Comparison of ENCODE assay signal across 8 mouse cellular contexts in genomic region chr7:4500892-4501471, GRCm38 (mm10). TPM values are rescaled to one million over a fixed set of nuclear protein-coding genes. Genes with fewer than 3 reads are reported as not detected.
A peak's percentile ranks its signal among the peaks of the same experiment; 100 is the strongest.
DNase-seq lines count a peak whose midpoint lies in the region; ATAC-seq and TF ChIP-seq lines count a peak whose summit lies in the region.

No protein-coding gene starts in this region.

- TF ChIP-seq CTCF in cerebellum, adult 2 months (IDR thresholded peaks at IDR 0.05; ENCODE audit: borderline replicate concordance, insufficient read depth, low read depth, low read length), result no peak

- H3K27ac ChIP-seq in cerebellum, adult 2 months (ENCODE audit: insufficient read depth, low read length), result peak overlapping the region; percentile 6; the same call in 1 of the 2 replicates
- peak overlapping the region; percentile 88 for H3K27ac ChIP-seq in limb, embryonic 15.5 days
- H3K27ac ChIP-seq in midbrain, embryonic 15.5 days, result peak overlapping the region; percentile 90

- peak; percentile 31 for DNase-seq in embryo, embryonic 10.5 days (ENCODE audit: low spot score)
- DNase-seq in embryo, embryonic 11 days, result no peak
- DNase-seq in cerebellum, adult 2 months, result peak; percentile 68 to 73
- DNase-seq in frontal cortex, postnatal 10 days (ENCODE audit: low spot score in 2 of 2), result peak; percentile 43 to 61
- peak; percentile 31 for DNase-seq in kidney, adult 11 months
- peak; percentile 66 to 84 for DNase-seq in spleen, postnatal 4 days (ENCODE audit: low spot score in 2 of 2)

- peaks cover 16% of the 10 kb centered on the region; the same call in 1 of the 2 replicates for H3K36me3 ChIP-seq in limb, embryonic 15.5 days
- H3K36me3 ChIP-seq in midbrain, embryonic 15.5 days (replicated peaks), result no peaks in the 10 kb centered on the region

- H3K4me2 ChIP-seq in limb, embryonic 15.5 days, result peak overlapping the region; percentile 67
- peak overlapping the region; percentile 64 for H3K4me2 ChIP-seq in midbrain, embryonic 15.5 days

- under 1% methylated on average over 51 of the region's 52 CpGs for WGBS in cerebellum, adult 2 months
- WGBS in limb, embryonic 15.5 days, result under 1% methylated on average over 51 of the region's 52 CpGs
- 1% methylated on average over 38 of the region's 52 CpGs for WGBS in midbrain, embryonic 15.5 days

- H3K4me1 ChIP-seq in cerebellum, adult 2 months (ENCODE audit: control insufficient read depth, insufficient read depth, low read length), result peaks cover 14% of the 10 kb centered on the region
- peaks cover 29% of the 10 kb centered on the region for H3K4me1 ChIP-seq in limb, embryonic 15.5 days
- peaks cover 44% of the 10 kb centered on the region for H3K4me1 ChIP-seq in midbrain, embryonic 15.5 days

- no peaks in the 10 kb centered on the region for H3K9me3 ChIP-seq in limb, embryonic 15.5 days
- no peaks in the 10 kb centered on the region for H3K9me3 ChIP-seq in midbrain, embryonic 15.5 days

- H3K4me3 ChIP-seq in cerebellum, adult 2 months (replicated peaks; ENCODE audit: insufficient read depth, low read depth, low read length), result peak overlapping the region; percentile 99
- peak overlapping the region; percentile 88 for H3K4me3 ChIP-seq in limb, embryonic 15.5 days
- H3K4me3 ChIP-seq in midbrain, embryonic 15.5 days, result peak overlapping the region; percentile 80

- TF ChIP-seq POLR2A in cerebellum, adult 2 months (IDR thresholded peaks at IDR 0.05; ENCODE audit: borderline replicate concordance, insufficient read depth, low read length), result no peak

- ATAC-seq in limb, embryonic 15.5 days (ENCODE audit: insufficient number of reproducible peaks, low FRiP score, low TSS enrichment, low read depth), result 0 out of 2 replicates have a peak, but pooled peaks have one; percentile 12
- peak; percentile 70 for ATAC-seq in midbrain, embryonic 15.5 days (replicated peaks)

- H3K27me3 ChIP-seq in cerebellum, adult 2 months (ENCODE audit: control insufficient read depth, insufficient read depth, low read length), result no peaks in the 10 kb centered on the region
- no peaks in the 10 kb centered on the region for H3K27me3 ChIP-seq in limb, embryonic 15.5 days
- no peaks in the 10 kb centered on the region for H3K27me3 ChIP-seq in midbrain, embryonic 15.5 days (replicated peaks)

- H3K9ac ChIP-seq in limb, embryonic 15.5 days, result peak overlapping the region; percentile 86
- peak overlapping the region; percentile 83 for H3K9ac ChIP-seq in midbrain, embryonic 15.5 days

RNA-seq across cellular contexts. Expression of gene Ppp1r12c, which starts 0.5 kb away (rescaled TPM):
- 111 and 120 TPM in 2 replicates for polyA plus RNA-seq in cerebellum, adult 2 months (2012; rRNA removed)
- 35.9 and 46.8 TPM in 2 replicates for polyA plus RNA-seq in limb, embryonic 15.5 days (2015; fragmentation: Nextera tagmentation; extraction: Ambion mirVana)
- polyA plus RNA-seq in midbrain, embryonic 15.5 days (2015; fragmentation: Nextera tagmentation; extraction: Ambion mirVana), result 50.3 and 51.3 TPM in 2 replicates

RNA-seq across cellular contexts. Expression of gene Tnnt1, which starts 15.2 kb away (rescaled TPM):
- 2.9 and 6.7 TPM in 2 replicates for polyA plus RNA-seq in cerebellum, adult 2 months (2012; rRNA removed)
- polyA plus RNA-seq in limb, embryonic 15.5 days (2015; fragmentation: Nextera tagmentation; extraction: Ambion mirVana), result 229 and 541 TPM in 2 replicates
- 4.1 and 4.3 TPM in 2 replicates for polyA plus RNA-seq in midbrain, embryonic 15.5 days (2015; fragmentation: Nextera tagmentation; extraction: Ambion mirVana)

RNA-seq across cellular contexts. Expression of gene Tnni3, which starts 23.0 kb away (rescaled TPM):
- 5.4 and 9.5 TPM in 2 replicates for polyA plus RNA-seq in cerebellum, adult 2 months (2012; rRNA removed)
- 4.7 and 5.2 TPM in 2 replicates for polyA plus RNA-seq in limb, embryonic 15.5 days (2015; fragmentation: Nextera tagmentation; extraction: Ambion mirVana)
- polyA plus RNA-seq in midbrain, embryonic 15.5 days (2015; fragmentation: Nextera tagmentation; extraction: Ambion mirVana), result 1.4 and 3.5 TPM in 2 replicates

RNA-seq across cellular contexts. Expression of gene Dnaaf3, which starts 31.3 kb away (rescaled TPM):
- polyA plus RNA-seq in cerebellum, adult 2 months (2012; rRNA removed), result 1.1 and 1.4 TPM in 2 replicates
- polyA plus RNA-seq in limb, embryonic 15.5 days (2015; fragmentation: Nextera tagmentation; extraction: Ambion mirVana), result 1.8 and 3.0 TPM in 2 replicates
- polyA plus RNA-seq in midbrain, embryonic 15.5 days (2015; fragmentation: Nextera tagmentation; extraction: Ambion mirVana), result 2.3 and 2.8 TPM in 2 replicates

RNA-seq across cellular contexts. Expression of gene Eps8l1, which starts 40.5 kb away (rescaled TPM):
- polyA plus RNA-seq in cerebellum, adult 2 months (2012; rRNA removed), result 10.6 and 20.6 TPM in 2 replicates
- 11.4 and 13.4 TPM in 2 replicates for polyA plus RNA-seq in limb, embryonic 15.5 days (2015; fragmentation: Nextera tagmentation; extraction: Ambion mirVana)
- 13.1 and 13.2 TPM in 2 replicates for polyA plus RNA-seq in midbrain, embryonic 15.5 days (2015; fragmentation: Nextera tagmentation; extraction: Ambion mirVana)

Comparison
In these comparisons a context has a peak if more than half of its experiments do, and no peak if none do; other contexts are left out.
1. H3K27ac ChIP-seq: peak in every context shown above with its lines; median percentile 90 in midbrain, embryonic 15.5 days; 88 in limb, embryonic 15.5 days; 6 in cerebellum, adult 2 months.
2. RNA of gene Tnnt1, which starts 15.2 kb away (polyA plus RNA-seq): 229 to 541 TPM in limb, embryonic 15.5 days; 2.9 to 6.7 TPM in cerebellum, adult 2 months and 4.1 to 4.3 TPM in midbrain, embryonic 15.5 days; every median in the first group is over 10 times any median in the second.
3. Peak in every context shown above with its lines, with median percentiles within 50 percentile points of each other: H3K4me3 ChIP-seq.